Mouse (Mus musculus) thymus, adult 2 months (tissue): ENCODE measurements around the gene Gm45713.

Experiments used
- CTCF ChIP-seq: fragments of 200-500 bp; IDR thresholded peaks from 2 replicates; pipeline ENCODE4 v1.5.1; 2012; ENCODE audit warnings: mild to moderate bottlenecking, control low read depth, low read length, moderate library complexity, borderline replicate concordance; ENCODE audit not compliant: control insufficient read depth, poor library complexity, insufficient read depth; ENCODE audit errors: extremely low read depth
- POLR2A ChIP-seq: fragments of 200-500 bp; IDR thresholded peaks from 2 replicates; pipeline ENCODE4 v1.6.1; 2012; ENCODE audit warnings: mild to moderate bottlenecking, low read length, control low read depth, moderate library complexity; ENCODE audit not compliant: control insufficient read depth, poor library complexity, insufficient read depth; ENCODE audit errors: extremely low read depth

- peak; percentile 41; the same call in 1 of the 2 replicates for TF ChIP-seq CTCF
- peak; percentile 47; the same call in 1 of the 2 replicates for TF ChIP-seq POLR2A
Observed at GRCm38 (mm10) chr7:45182199-45182601, 46.2 kb upstream of the Gm45713 start.
